Mouse (Mus musculus) ES-E14 (cell line): ENCODE measurements around the gene Slc25a5.

Experiments
- CHD2 ChIP-seq: IDR thresholded peaks from 2 replicates; pipeline ENCODE4 v1.6.1; 2014; ENCODE audit warnings: mild to moderate bottlenecking, low read depth, low read length, inconsistent platforms
- HCFC1 ChIP-seq: IDR thresholded peaks from 2 replicates; pipeline ENCODE4 v1.6.1; 2012; ENCODE audit warnings: low read length, inconsistent platforms, borderline replicate concordance; ENCODE audit not compliant: insufficient read depth
- MAFK ChIP-seq: IDR thresholded peaks from 2 replicates; pipeline ENCODE4 v1.6.1; 2014; ENCODE audit warnings: mild to moderate bottlenecking, low read depth, low read length, inconsistent platforms; ENCODE audit not compliant: insufficient read depth
- ZC3H11A ChIP-seq: IDR thresholded peaks from 2 replicates; pipeline ENCODE4 v1.6.1; 2012; ENCODE audit warnings: low read depth, mild to moderate bottlenecking, inconsistent platforms, low read length, borderline replicate concordance
- ZNF384 ChIP-seq: IDR thresholded peaks from 2 replicates; pipeline ENCODE4 v1.6.1; 2012; ENCODE audit warnings: low read depth, low read length, inconsistent platforms

DNA sequence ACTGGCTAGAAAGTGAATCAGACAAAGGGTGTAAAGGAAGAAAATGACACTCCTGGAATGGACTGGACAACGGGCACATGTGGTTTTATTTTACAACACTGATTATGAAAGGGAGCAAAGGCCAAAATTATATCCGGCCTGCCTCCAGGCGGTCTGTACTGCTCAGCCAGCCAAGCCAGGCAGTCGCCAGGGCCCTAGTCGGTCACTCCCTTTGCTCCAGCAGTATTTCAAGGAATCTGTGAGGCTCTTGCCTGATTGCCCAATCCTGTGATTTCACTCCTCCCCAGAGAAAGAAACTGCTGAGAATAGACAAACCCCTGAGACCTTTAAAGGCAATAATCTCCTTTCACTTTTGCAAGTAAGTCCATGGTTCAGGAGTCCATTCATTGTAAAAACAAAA lies 8.7 kb downstream of the Slc25a5 start:
- TF ChIP-seq HCFC1 (no peak), ZC3H11A (no peak), ZNF384 (no peak), CHD2 (no peak), MAFK (no peak)
